Mouse (Mus musculus) lung, embryonic 14.5 days (tissue): ENCODE measurements around the gene Pcnt. TPM values are rescaled to one million over a fixed set of nuclear protein-coding genes. Genes with fewer than 3 reads are reported as not detected.

Experiments
- ATAC-seq: fragments of 200-750 bp; cut with Nextera tagmentation; 2 replicates; pipeline ENCODE4 v1.8.0; 2017; ENCODE audit warnings: mild to moderate bottlenecking, moderate TSS enrichment, moderate library complexity; ENCODE audit not compliant: insufficient read depth
- DNase-seq: peaks from one replicate; pipeline ENCODE4 v3.0.0-alpha.2; 2015
- H3K27ac ChIP-seq: fragments of 300-500 bp; sonication (generic); 2 replicates; pipeline ENCODE4 v1.5.1; 2014; ENCODE audit warnings: low read depth, mild to moderate bottlenecking, moderate library complexity
- H3K27me3 ChIP-seq: fragments of 300-500 bp; sonication (generic); 2 replicates; pipeline ENCODE4 v1.6.1; 2014; ENCODE audit warnings: low read length, control low read depth; ENCODE audit not compliant: insufficient read depth
- H3K36me3 ChIP-seq: fragments of 300-500 bp; sonication (generic); 2 replicates; pipeline ENCODE4 v1.6.1; 2014; ENCODE audit warnings: control low read depth; ENCODE audit not compliant: insufficient read depth
- H3K4me1 ChIP-seq: fragments of 300-500 bp; sonication (generic); 2 replicates; pipeline ENCODE4 v1.6.1; 2014; ENCODE audit warnings: antibody characterized with exemption, control low read depth; ENCODE audit not compliant: insufficient read depth
- H3K4me2 ChIP-seq: fragments of 300-500 bp; sonication (generic); 2 replicates; pipeline ENCODE4 v1.6.1; 2014; ENCODE audit warnings: mild to moderate bottlenecking
- H3K4me3 ChIP-seq: fragments of 300-500 bp; sonication (generic); 2 replicates; pipeline ENCODE4 v1.5.1; 2014; ENCODE audit warnings: low read depth, low read length
- H3K9ac ChIP-seq: fragments of 300-500 bp; sonication (generic); 2 replicates; pipeline ENCODE4 v1.6.1; 2014
- H3K9me3 ChIP-seq: fragments of 300-500 bp; sonication (generic); 2 replicates; pipeline ENCODE4 v1.6.1; 2016; ENCODE audit warnings: low read depth, low read length, control low read depth
- CTCF ChIP-seq: IDR thresholded peaks from 2 replicates; pipeline ENCODE4 v1.5.1; 2016; ENCODE audit warnings: antibody characterized with exemption, low read depth
- WGBS: fragments of 180-500 bp; shearing (Covaris S2); extraction: QIAGEN DNeasy Blood & Tissue Kit; methylation state at CpG from one replicate; pipeline ENCODE4 v1.1.7; 2014; 5-methylcytosine and 5-hydroxymethylcytosine counted together
- polyA plus RNA-seq: library from polyadenylated mRNA; unstranded; fragments of >200 nt; fragmentation: Nextera tagmentation; extraction: Ambion mirVana; gene quantifications from 2 replicates; pipeline ENCODE4 v1.2.1, GENCODE M21; 2014

The Pcnt gene
- polyA plus RNA-seq, 1 experiment from 2014 or later: 20.3 TPM

DNA sequence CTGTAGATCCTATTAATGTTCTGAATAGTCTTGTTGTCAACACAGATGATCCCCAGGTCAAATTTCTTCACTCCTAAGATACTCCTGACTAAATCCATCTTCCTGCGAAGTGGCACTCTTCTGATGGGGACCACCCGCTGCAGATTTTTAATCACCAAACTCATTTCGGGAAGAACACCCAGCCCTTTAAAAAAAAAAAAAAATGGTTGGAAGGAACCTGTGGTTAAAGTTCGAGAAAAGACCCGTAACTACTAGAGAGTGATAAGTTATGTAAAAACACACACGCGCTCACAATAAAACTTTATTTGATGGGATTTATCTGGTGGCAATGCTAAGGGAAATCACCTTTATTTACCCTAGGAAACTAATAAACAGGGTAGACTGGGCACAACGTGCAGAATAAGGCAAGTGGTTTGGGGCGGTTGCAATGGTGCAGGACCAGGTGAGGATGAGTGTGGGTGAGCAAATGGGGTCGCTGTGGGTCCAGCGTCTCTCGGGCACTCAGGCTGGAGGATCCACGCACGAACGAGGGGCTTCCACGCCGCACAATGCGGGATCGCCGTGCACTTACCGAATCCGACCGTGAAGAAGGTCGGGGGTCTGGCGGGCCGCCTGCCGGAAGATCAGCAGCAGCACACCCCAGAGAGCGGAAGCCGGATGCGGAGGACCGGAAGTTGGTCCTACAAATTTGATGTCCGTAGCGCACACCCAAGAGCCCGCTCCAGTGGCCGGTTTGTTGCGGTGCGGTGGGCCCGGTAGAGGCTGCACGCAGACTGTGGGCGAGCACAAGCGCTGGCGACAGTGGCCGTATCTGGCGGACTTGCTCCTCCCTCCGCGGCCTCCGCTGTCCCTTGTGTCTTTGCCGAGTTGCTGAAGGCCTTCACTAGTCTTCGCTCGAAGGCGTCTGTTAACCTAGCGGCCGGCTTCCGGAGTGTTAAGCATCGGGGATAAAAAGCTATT lies 25.9 kb upstream of the Pcnt start, which contains the start of the genes Mcm3ap and Ybey:
TSS of gene Mcm3ap (plus strand) at position 725 of the 960 bp plus-strand sequence.
TSS of gene Ybey (minus strand) at position 912 of the 960 bp plus-strand sequence.
- peak; percentile 96 for DNase-seq
- peak within 1 kb of the TSS; percentile 78 for H3K4me3 ChIP-seq
- peak; percentile 66 for TF ChIP-seq CTCF

DNA sequence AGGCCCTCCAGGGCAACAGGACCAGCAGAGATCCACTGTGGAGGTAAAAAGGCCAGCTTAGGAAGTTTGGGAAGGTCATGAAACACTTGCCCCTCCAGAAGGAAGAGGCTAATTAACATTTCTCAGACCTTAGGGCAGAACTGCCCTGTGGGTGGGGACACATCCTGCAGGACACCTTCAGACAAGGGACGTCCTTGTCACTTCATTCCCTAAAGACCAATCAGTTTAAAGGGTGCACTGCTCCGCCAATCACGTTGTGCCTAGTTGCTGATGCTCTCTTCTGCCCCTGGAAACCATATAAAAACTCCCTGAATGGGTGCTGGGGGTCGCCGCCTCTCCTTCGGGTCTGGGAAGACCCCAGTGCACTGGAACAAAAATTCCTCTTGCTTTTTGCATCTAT lies 20.1 kb upstream of the Pcnt start:
- H3K9ac ChIP-seq: no peak overlapping the region
- H3K27me3 ChIP-seq: no peaks in the 10 kb centered on the region
- TF ChIP-seq CTCF: no peak
- H3K27ac ChIP-seq: no peak overlapping the region
- H3K36me3 ChIP-seq: no peaks in the 10 kb centered on the region
- H3K4me1 ChIP-seq: no peaks in the 10 kb centered on the region
- ATAC-seq (no peak), DNase-seq (no peak)
- H3K9me3 ChIP-seq: no peaks in the 10 kb centered on the region
- H3K4me2 ChIP-seq: no peak overlapping the region
- no peak overlapping the region for H3K4me3 ChIP-seq
- WGBS: 87% methylated on average over 6 of the region's 6 CpGs

More for the DNA sequence above, 25.9 kb upstream of the Pcnt start, which contains the start of the genes Mcm3ap and Ybey:
- Histone ChIP-seq H3K9ac (peak within 1 kb of the TSS; percentile 92), H3K36me3 (peaks cover 31% of the 10 kb centered on the region), H3K4me2 (peak within 1 kb of the TSS; percentile 64), H3K4me1 (no peaks in the 10 kb centered on the region), H3K27me3 (no peaks in the 10 kb centered on the region), H3K9me3 (no peaks in the 10 kb centered on the region), H3K27ac (peak within 1 kb of the TSS; percentile 85)
- WGBS: 1% methylated on average over 55 of the region's 55 CpGs
- peak; percentile 99 for ATAC-seq

DNA sequence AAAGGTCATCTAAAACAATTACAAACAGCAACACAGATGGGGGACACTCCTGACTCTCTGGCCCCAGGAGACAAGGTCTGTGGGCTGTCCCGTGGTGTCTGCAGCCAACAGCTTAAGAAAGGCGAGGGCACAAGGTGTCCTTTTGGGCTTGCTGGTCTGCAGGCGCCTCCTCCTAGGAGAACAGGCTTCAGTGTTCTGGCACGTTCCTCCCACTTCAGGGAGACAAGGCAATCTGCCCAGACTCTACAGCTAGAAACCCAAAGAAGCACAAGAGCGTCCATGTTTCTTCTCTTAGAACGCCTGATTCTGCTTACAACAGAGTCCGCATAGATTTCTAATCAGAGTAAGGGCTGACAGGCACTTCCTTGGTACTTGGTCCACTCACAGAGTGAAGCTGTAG lies 19.7 kb upstream of the Pcnt start:
- Histone ChIP-seq H3K36me3 (no peaks in the 10 kb centered on the region), H3K4me3 (no peak overlapping the region), H3K27ac (no peak overlapping the region), H3K9me3 (no peaks in the 10 kb centered on the region), H3K27me3 (no peaks in the 10 kb centered on the region), H3K4me1 (no peaks in the 10 kb centered on the region), H3K9ac (no peak overlapping the region), H3K4me2 (no peak overlapping the region)
- TF ChIP-seq CTCF: no peak
- ATAC-seq (no peak), DNase-seq (no peak)
- WGBS: 86% methylated on average over 7 of the region's 7 CpGs

DNA sequence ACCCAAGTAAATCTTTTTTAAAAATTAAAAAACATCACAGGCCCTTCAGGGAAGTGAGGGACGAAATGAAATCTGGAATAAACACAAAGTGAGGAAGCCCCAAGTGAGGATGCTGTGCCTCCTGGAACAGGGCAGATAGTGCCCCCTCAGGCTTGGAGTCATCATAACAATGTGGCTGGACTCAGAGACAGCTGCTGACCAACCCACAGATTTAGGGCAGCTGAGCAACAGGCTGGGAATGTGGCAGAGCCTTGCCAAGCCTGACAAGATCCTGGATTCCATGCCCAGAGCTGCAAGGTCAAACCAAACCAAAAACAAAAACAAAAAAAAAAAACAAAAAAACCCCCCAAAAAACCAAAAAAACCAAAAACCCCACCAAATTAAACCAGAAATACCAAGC lies 18.7 kb upstream of the Pcnt start:
- Histone ChIP-seq H3K9me3 (no peaks in the 10 kb centered on the region), H3K36me3 (no peaks in the 10 kb centered on the region), H3K9ac (no peak overlapping the region), H3K4me3 (no peak overlapping the region), H3K4me2 (no peak overlapping the region), H3K4me1 (no peaks in the 10 kb centered on the region), H3K27me3 (no peaks in the 10 kb centered on the region), H3K27ac (no peak overlapping the region)
- 79% methylated on average over 1 of the region's 1 CpGs for WGBS
- TF ChIP-seq CTCF: no peak
- DNase-seq: no peak
- no peak for ATAC-seq

DNA sequence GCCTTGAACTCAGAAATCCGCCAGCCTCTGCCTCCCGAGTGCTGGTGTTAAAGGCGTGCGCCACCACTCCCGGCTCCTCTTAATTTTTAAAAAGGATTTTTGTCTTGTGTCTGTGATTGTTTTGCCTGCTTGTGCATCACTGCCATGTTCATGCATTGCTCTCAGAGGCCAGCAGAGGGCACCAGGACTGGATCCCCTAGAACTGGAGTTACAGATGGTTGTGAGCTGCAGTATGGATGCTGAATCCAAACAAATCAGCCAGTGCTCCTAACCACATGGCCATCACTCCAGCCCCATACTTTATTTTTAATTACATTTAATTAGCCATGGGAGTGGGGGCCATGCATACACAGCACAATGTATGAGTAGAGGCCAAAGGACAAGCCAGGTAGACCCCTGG lies 12.7 kb upstream of the Pcnt start:
- Histone ChIP-seq H3K4me3 (no peak overlapping the region), H3K9me3 (no peaks in the 10 kb centered on the region), H3K9ac (no peak overlapping the region), H3K4me2 (no peak overlapping the region), H3K36me3 (no peaks in the 10 kb centered on the region), H3K27ac (no peak overlapping the region), H3K27me3 (no peaks in the 10 kb centered on the region), H3K4me1 (no peaks in the 10 kb centered on the region)
- whole genome bisulfite sequencing: 50% methylated on average over 5 of the region's 5 CpGs
- ATAC-seq (no peak), DNase-seq (peak; percentile 76)
- peak; percentile 75 for TF ChIP-seq CTCF

DNA sequence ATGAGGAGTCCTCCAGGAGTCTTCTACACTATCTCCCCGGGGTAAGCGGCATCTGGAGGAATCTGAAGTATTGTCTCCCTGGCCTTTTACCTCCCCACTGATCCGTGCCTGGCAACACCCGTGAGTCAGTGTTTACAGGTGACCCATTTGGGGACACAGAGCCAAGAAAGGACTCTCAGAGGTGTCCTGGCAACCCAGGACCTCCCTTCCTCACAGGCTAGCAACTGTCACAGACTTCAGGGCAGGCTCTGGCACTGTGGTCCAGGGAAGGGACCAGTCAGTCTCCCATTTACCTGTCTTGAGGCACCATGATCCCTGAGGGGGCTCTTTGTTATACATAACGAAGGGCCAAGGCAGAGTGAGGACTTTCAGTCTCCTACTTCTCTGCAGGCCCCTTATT lies 6.3 kb upstream of the Pcnt start, which contains the start of gene 2610028H24Rik:
TSS of gene 2610028H24Rik (plus strand) at position 231 of the 400 bp plus-strand sequence.
- ATAC-seq (no peak), DNase-seq (no peak)
- H3K27ac ChIP-seq: no peak within 1 kb of the TSS
- no peaks in the 10 kb centered on the region for H3K36me3 ChIP-seq
- H3K9me3 ChIP-seq: no peaks in the 10 kb centered on the region
- peaks cover under 1% of the 10 kb centered on the region; the same call in 1 of the 2 replicates for H3K4me1 ChIP-seq
- no peaks in the 10 kb centered on the region for H3K27me3 ChIP-seq
- WGBS: 62% methylated on average over 5 of the region's 5 CpGs
- no peak for TF ChIP-seq CTCF
- no peak within 1 kb of the TSS for H3K4me3 ChIP-seq
- no peak within 1 kb of the TSS for H3K9ac ChIP-seq
- H3K4me2 ChIP-seq: no peak within 1 kb of the TSS

DNA sequence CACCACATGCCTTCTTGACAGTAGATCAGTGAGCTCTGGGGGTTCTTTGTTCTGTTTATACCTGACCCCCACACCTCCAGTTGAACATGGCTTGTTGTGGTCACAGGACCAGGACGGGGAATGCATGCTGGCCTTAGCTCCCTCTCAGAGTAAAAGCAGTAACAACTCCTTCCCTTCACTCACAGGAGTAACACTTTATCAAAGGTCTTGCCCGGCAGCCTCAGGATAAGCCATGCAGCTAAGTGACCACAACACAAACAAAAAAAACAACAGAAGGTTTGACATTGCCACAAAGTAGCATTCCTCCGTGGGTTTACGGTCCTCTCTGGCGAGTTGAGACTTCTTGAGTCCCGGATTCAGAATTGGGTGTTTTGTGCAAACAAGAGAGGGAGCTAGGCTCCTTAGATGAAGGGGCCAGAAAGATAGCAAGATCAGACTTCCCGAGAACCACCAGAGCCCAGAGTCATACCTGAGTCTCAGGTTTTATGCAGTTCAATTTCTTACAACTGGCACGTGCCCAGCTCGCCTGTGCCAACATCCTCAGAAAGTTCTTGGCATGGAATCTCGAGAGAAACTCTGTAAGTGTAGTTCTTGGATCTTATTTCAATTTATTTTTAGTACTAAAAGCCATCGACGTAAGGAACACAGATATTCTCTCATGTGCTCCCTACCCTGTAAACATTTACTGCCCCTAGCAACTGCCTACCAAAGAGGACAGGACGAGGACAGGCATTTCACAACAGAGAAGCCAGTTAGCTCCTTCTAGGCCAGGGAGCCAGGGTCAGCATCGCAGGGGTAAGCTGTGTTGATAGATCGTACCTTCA lies 5.0 kb upstream of the Pcnt start:
- Histone ChIP-seq H3K27me3 (no peaks in the 10 kb centered on the region), H3K9me3 (no peaks in the 10 kb centered on the region), H3K9ac (no peak overlapping the region), H3K36me3 (no peaks in the 10 kb centered on the region), H3K4me1 (peaks cover 6% of the 10 kb centered on the region; the same call in 1 of the 2 replicates), H3K27ac (no peak overlapping the region), H3K4me2 (no peak overlapping the region), H3K4me3 (no peak overlapping the region)
- WGBS: 72% methylated on average over 15 of the region's 15 CpGs
- peak; percentile 12 for DNase-seq
- no peak for ATAC-seq
- no peak for TF ChIP-seq CTCF
